Mouse (Mus musculus) heart, embryonic 11.5 days (tissue): ENCODE results near the gene Fcgrt. TPM values are rescaled to one million over a fixed set of nuclear protein-coding genes. Genes with fewer than 3 reads are reported as not detected.

ENCODE experiments used
- ATAC-seq: fragments of 200-750 bp; cut with Nextera tagmentation; replicated peaks from 2 replicates; pipeline ENCODE4 v1.8.0; 2017; ENCODE audit warnings: moderate library complexity; ENCODE audit not compliant: insufficient number of reproducible peaks, low FRiP score, low TSS enrichment
- H3K27ac ChIP-seq: fragments of 300-500 bp; sonication (generic); 2 replicates; pipeline ENCODE4 v1.5.1; 2014; ENCODE audit warnings: mild to moderate bottlenecking, low read depth, low read length
- H3K27me3 ChIP-seq: fragments of 300-500 bp; sonication (generic); 2 replicates; pipeline ENCODE4 v1.6.1; 2014; ENCODE audit warnings: mild to moderate bottlenecking, low read length, mixed read lengths; ENCODE audit not compliant: control insufficient read depth, insufficient read depth
- H3K36me3 ChIP-seq: fragments of 300-500 bp; sonication (generic); 2 replicates; pipeline ENCODE4 v1.6.1; 2014; ENCODE audit warnings: mild to moderate bottlenecking, low read length, moderate library complexity, mixed read lengths; ENCODE audit not compliant: control insufficient read depth, insufficient read depth
- H3K4me1 ChIP-seq: fragments of 300-500 bp; sonication (generic); 2 replicates; pipeline ENCODE4 v1.6.1; 2014; ENCODE audit warnings: low read length; ENCODE audit not compliant: control insufficient read depth, insufficient read depth
- H3K4me2 ChIP-seq: fragments of 300-500 bp; sonication (generic); 2 replicates; pipeline ENCODE4 v1.6.1; 2014; ENCODE audit warnings: mild to moderate bottlenecking, moderate library complexity
- H3K4me3 ChIP-seq: fragments of 300-500 bp; sonication (generic); 2 replicates; pipeline ENCODE4 v1.5.1; 2014; ENCODE audit warnings: low read depth, low read length
- H3K9ac ChIP-seq: fragments of 300-500 bp; sonication (generic); 2 replicates; pipeline ENCODE4 v1.6.1; 2014; ENCODE audit warnings: mild to moderate bottlenecking, low read depth, low read length, moderate library complexity
- H3K9me3 ChIP-seq: fragments of 300-500 bp; sonication (generic); replicated peaks from 2 replicates; pipeline ENCODE4 v1.6.1; 2016; ENCODE audit warnings: low read length; ENCODE audit not compliant: control insufficient read depth
- WGBS: fragments of 180-500 bp; shearing (Covaris S2); extraction: QIAGEN DNeasy Blood & Tissue Kit; methylation state at CpG from one replicate; pipeline ENCODE4 v1.1.7; 2014; ENCODE audit not compliant: insufficient replicate concordance; 5-methylcytosine and 5-hydroxymethylcytosine counted together
- polyA plus RNA-seq: library from polyadenylated mRNA; unstranded; fragments of >200 nt; fragmentation: Nextera tagmentation; extraction: Ambion mirVana; gene quantifications from 2 replicates; pipeline ENCODE4 v1.2.1, GENCODE M21; 2014

The Fcgrt gene
- polyA plus RNA-seq, 1 experiment from 2014 or later: 15.1 TPM

- Histone ChIP-seq H3K27me3 (no peaks in the 10 kb centered on the region), H3K9me3 (no peaks in the 10 kb centered on the region), H3K27ac (no peak overlapping the region), H3K9ac (no peak overlapping the region), H3K4me3 (no peak overlapping the region), H3K4me2 (no peak overlapping the region), H3K4me1 (0 out of 2 replicates have a peak, but pooled peaks cover 2% of the 10 kb centered on the region), H3K36me3 (peaks cover 3% of the 10 kb centered on the region)
- 84% methylated on average over 13 of the region's 13 CpGs for WGBS
- no peak for ATAC-seq
Measured at GRCm38 (mm10) chr7:45144368-45145174, 40.9 kb upstream of the Fcgrt start.

- no peaks in the 10 kb centered on the region for H3K9me3 ChIP-seq
- no peak for ATAC-seq
- H3K4me2 ChIP-seq: no peak overlapping the region
- H3K4me3 ChIP-seq: no peak overlapping the region
- H3K4me1 ChIP-seq: peaks cover 8% of the 10 kb centered on the region; the same call in 1 of the 2 replicates
- 87% methylated on average over 5 of the region's 5 CpGs for WGBS
- peaks cover 3% of the 10 kb centered on the region for H3K36me3 ChIP-seq
- no peaks in the 10 kb centered on the region for H3K27me3 ChIP-seq
- H3K27ac ChIP-seq: no peak overlapping the region
- H3K9ac ChIP-seq: no peak overlapping the region
Measured at GRCm38 (mm10) chr7:45141914-45142313, 38.3 kb upstream of the Fcgrt start.

GRCm38 (mm10) chr7:45141319-45141718 lies 37.7 kb upstream of the Fcgrt start:
- Histone ChIP-seq H3K27me3 (no peaks in the 10 kb centered on the region), H3K36me3 (peaks cover 3% of the 10 kb centered on the region), H3K4me3 (no peak overlapping the region), H3K9ac (no peak overlapping the region), H3K27ac (no peak overlapping the region), H3K4me2 (no peak overlapping the region), H3K9me3 (no peaks in the 10 kb centered on the region), H3K4me1 (peaks cover 8% of the 10 kb centered on the region; the same call in 1 of the 2 replicates)
- WGBS: 87% methylated on average over 3 of the region's 3 CpGs
- ATAC-seq: no peak

GRCm38 (mm10) chr7:45139904-45140723 lies 36.5 kb upstream of the Fcgrt start:
- H3K27ac ChIP-seq: no peak overlapping the region
- H3K4me1 ChIP-seq: peaks cover 8% of the 10 kb centered on the region
- peaks cover 4% of the 10 kb centered on the region; the same call in 1 of the 2 replicates for H3K27me3 ChIP-seq
- H3K9me3 ChIP-seq: no peaks in the 10 kb centered on the region
- no peak overlapping the region for H3K9ac ChIP-seq
- no peaks in the 10 kb centered on the region; the same call in none of the 2 replicates for H3K36me3 ChIP-seq
- no peak for ATAC-seq
- WGBS: 76% methylated on average over 8 of the region's 8 CpGs
- no peak overlapping the region for H3K4me2 ChIP-seq
- no peak overlapping the region for H3K4me3 ChIP-seq

DNA sequence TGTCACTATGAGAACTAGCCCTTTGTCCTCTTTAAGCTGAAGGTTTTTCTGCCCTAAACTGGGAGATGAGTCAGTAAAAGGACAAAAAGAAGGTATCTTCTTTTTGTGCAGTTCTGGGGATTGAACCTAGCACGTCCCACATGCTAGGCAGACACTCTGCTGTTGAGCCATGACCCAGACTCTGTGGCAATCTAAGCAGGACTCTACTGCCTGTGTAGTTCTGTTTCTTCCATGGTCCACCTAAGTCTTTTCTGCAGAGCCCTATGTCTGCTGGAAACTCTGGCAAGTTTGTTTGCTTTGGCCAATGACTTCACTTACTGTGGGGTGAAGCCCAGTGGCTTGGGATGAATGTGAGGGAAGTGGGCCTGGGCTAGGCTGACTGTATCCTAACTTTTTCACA lies 34.8 kb upstream of the Fcgrt start:
- peaks cover 4% of the 10 kb centered on the region; the same call in 1 of the 2 replicates for H3K27me3 ChIP-seq
- H3K27ac ChIP-seq: peak overlapping the region; percentile 74; the same call in 1 of the 2 replicates
- peaks cover 8% of the 10 kb centered on the region for H3K4me1 ChIP-seq
- ATAC-seq: no peak
- WGBS: 65% methylated on average over 1 of the region's 1 CpGs
- no peak overlapping the region; the same call in 1 of the 2 replicates for H3K9ac ChIP-seq
- no peaks in the 10 kb centered on the region for H3K9me3 ChIP-seq
- no peaks in the 10 kb centered on the region; the same call in 1 of the 2 replicates for H3K36me3 ChIP-seq
- peak overlapping the region; percentile 0 for H3K4me2 ChIP-seq
- no peak overlapping the region for H3K4me3 ChIP-seq

DNA sequence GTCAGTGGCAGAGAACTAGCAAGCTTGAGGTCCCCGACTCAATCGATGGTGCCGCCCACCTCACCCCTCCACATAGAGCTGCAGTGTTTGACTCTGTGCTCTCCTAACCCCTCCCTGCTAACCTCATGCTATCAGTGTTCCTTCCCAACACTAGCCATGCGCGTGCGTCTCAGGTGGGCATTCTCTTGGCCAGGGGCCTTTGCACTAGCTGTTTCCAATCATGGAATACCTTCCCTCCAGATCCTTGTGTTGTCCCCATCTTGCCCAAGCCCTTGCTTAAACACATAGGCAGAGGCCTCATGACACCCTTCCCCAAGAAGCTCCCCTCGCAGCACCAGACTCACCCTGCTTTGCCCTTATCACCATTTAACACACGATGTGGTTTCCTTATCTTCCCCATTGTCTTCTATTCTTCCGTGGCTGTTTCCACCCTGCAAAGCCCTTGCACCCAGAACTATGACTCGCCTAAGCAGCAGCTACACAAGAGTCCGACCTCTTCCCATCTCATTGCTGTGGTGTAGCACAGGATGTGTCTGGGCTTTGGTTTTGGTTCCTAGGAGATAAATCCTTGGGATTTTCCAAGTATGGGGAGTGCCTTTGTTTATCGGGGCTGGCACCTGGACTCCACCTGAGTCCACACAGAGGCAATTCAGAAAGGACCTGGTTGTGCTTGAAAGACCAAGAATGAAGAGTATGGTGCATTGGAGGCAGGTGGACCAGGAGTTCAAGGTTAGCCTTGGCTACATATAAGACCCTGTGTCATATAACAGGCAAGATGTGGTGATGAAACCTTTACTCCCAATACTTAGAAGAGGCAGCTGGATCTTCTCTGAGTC lies 33.7 kb upstream of the Fcgrt start:
- Histone ChIP-seq H3K27ac (peak overlapping the region; percentile 74), H3K4me3 (no peak overlapping the region), H3K36me3 (no peaks in the 10 kb centered on the region), H3K27me3 (peaks cover 4% of the 10 kb centered on the region; the same call in 1 of the 2 replicates), H3K9ac (0 out of 2 replicates have a peak overlapping the region, but pooled peaks have one; percentile 7), H3K4me1 (peaks cover 8% of the 10 kb centered on the region), H3K4me2 (peak overlapping the region; percentile 88), H3K9me3 (no peaks in the 10 kb centered on the region)
- 57% methylated on average over 12 of the region's 12 CpGs for WGBS
- peak; percentile 58 for ATAC-seq

GRCm38 (mm10) chr7:45135993-45136567 lies 32.4 kb upstream of the Fcgrt start, which contains the start of the genes Gm45713 and Flt3l:
Gm45713 (minus strand) TSS chr7:45136231.
Flt3l (minus strand) TSS chr7:45136432.
- Histone ChIP-seq H3K9ac (peak within 1 kb of the TSS; percentile 80), H3K9me3 (no peaks in the 10 kb centered on the region), H3K4me1 (peaks cover 11% of the 10 kb centered on the region), H3K4me3 (peak within 1 kb of the TSS; percentile 71), H3K4me2 (peak within 1 kb of the TSS; percentile 88), H3K27me3 (peaks cover 4% of the 10 kb centered on the region; the same call in 1 of the 2 replicates), H3K36me3 (no peaks in the 10 kb centered on the region), H3K27ac (peak within 1 kb of the TSS; percentile 77)
- 2% methylated on average over 29 of the region's 29 CpGs for WGBS
- ATAC-seq: peak; percentile 71
